Mouse (Mus musculus) thymus, adult 2 months (tissue): ENCODE data around the gene Cmah. TPM values are rescaled to one million over a fixed set of nuclear protein-coding genes. Genes with fewer than 3 reads are reported as not detected.
A peak's percentile ranks its signal among the peaks of the same experiment; 100 is the strongest.

ENCODE experiments used
- DNase-seq: peaks from one replicate; pipeline ENCODE4 v3.0.0; 2021
- H3K27ac ChIP-seq: fragments of 200-500 bp; 2 replicates; pipeline ENCODE4 v1.5.1; 2012; ENCODE audit warnings: low read length, control low read depth; ENCODE audit not compliant: control insufficient read depth, insufficient read depth
- H3K27me3 ChIP-seq: fragments of 200-500 bp; 2 replicates; pipeline ENCODE4 v1.6.1; 2012; ENCODE audit warnings: mild to moderate bottlenecking, low read length, moderate library complexity, mixed read lengths; ENCODE audit not compliant: control insufficient read depth, insufficient read depth
- H3K36me3 ChIP-seq: fragments of 200-500 bp; 2 replicates; pipeline ENCODE4 v1.6.1; 2012; ENCODE audit warnings: mild to moderate bottlenecking, low read length, moderate library complexity; ENCODE audit not compliant: control insufficient read depth, insufficient read depth
- H3K4me1 ChIP-seq: fragments of 200-500 bp; replicated peaks from 2 replicates; pipeline ENCODE4 v1.6.1; 2012; ENCODE audit warnings: low read length; ENCODE audit not compliant: control insufficient read depth, insufficient read depth
- H3K4me3 ChIP-seq: fragments of 200-500 bp; 2 replicates; pipeline ENCODE4 v1.5.1; 2012; ENCODE audit warnings: mild to moderate bottlenecking, low read length, control low read depth, moderate library complexity; ENCODE audit not compliant: control insufficient read depth, insufficient read depth
- CTCF ChIP-seq: fragments of 200-500 bp; IDR thresholded peaks from 2 replicates; pipeline ENCODE4 v1.5.1; 2012; ENCODE audit warnings: mild to moderate bottlenecking, control low read depth, low read length, moderate library complexity, borderline replicate concordance; ENCODE audit not compliant: control insufficient read depth, poor library complexity, insufficient read depth; ENCODE audit errors: extremely low read depth
- POLR2A ChIP-seq: fragments of 200-500 bp; IDR thresholded peaks from 2 replicates; pipeline ENCODE4 v1.6.1; 2012; ENCODE audit warnings: mild to moderate bottlenecking, low read length, control low read depth, moderate library complexity; ENCODE audit not compliant: control insufficient read depth, poor library complexity, insufficient read depth; ENCODE audit errors: extremely low read depth
- WGBS: fragments of 180-500 bp; shearing (Covaris S2); methylation state at CpG from one replicate; pipeline ENCODE4 v1.1.7; 2018; 5-methylcytosine and 5-hydroxymethylcytosine counted together
- polyA plus RNA-seq: library from polyadenylated mRNA; depleted of rRNA; stranded (reverse); fragments of >200 nt; gene quantifications from 2 replicates; pipeline ENCODE4 v1.2.3, GENCODE M21; 2012

Cmah gene
- polyA plus RNA-seq, 1 experiment = 14.7 TPM

GRCm38 (mm10) chr13:24305486-24305885 is 21.7 kb upstream of the Cmah start:
- no peak overlapping the region for H3K27ac ChIP-seq
- no peak for TF ChIP-seq CTCF
- no peak for TF ChIP-seq POLR2A
- no peaks in the 10 kb centered on the region for H3K27me3 ChIP-seq
- H3K36me3 ChIP-seq = no peaks in the 10 kb centered on the region
- DNase-seq = no peak
- 97% methylated on average over 4 of the region's 4 CpGs for WGBS
- no peaks in the 10 kb centered on the region for H3K4me1 ChIP-seq
- H3K4me3 ChIP-seq = no peak overlapping the region

GRCm38 (mm10) chr13:24306248-24306647 is 21.0 kb upstream of the Cmah start:
- H3K36me3 ChIP-seq = no peaks in the 10 kb centered on the region
- no peaks in the 10 kb centered on the region for H3K27me3 ChIP-seq
- no peak for TF ChIP-seq POLR2A
- TF ChIP-seq CTCF = no peak
- DNase-seq = peak; percentile 32
- H3K4me3 ChIP-seq = no peak overlapping the region
- WGBS = 60% methylated on average over 4 of the region's 4 CpGs
- no peak overlapping the region for H3K27ac ChIP-seq
- H3K4me1 ChIP-seq = no peaks in the 10 kb centered on the region

GRCm38 (mm10) chr13:24311011-24311940 is 15.9 kb upstream of the Cmah start:
- Histone ChIP-seq H3K27ac (no peak overlapping the region), H3K27me3 (no peaks in the 10 kb centered on the region), H3K4me3 (no peak overlapping the region), H3K4me1 (no peaks in the 10 kb centered on the region), H3K36me3 (no peaks in the 10 kb centered on the region)
- DNase-seq = no peak
- WGBS = 96% methylated on average over 8 of the region's 8 CpGs
- TF ChIP-seq POLR2A = no peak
- TF ChIP-seq CTCF = no peak

GRCm38 (mm10) chr13:24316563-24316962 is 10.6 kb upstream of the Cmah start:
- Histone ChIP-seq H3K27me3 (no peaks in the 10 kb centered on the region), H3K36me3 (no peaks in the 10 kb centered on the region), H3K4me1 (0 out of 2 replicates have a peak, but pooled peaks cover 3% of the 10 kb centered on the region), H3K27ac (no peak overlapping the region), H3K4me3 (no peak overlapping the region)
- 76% methylated on average over 3 of the region's 3 CpGs for whole genome bisulfite sequencing
- TF ChIP-seq POLR2A = no peak
- TF ChIP-seq CTCF = no peak
- no peak for DNase-seq

GRCm38 (mm10) chr13:24318618-24319017 is 8.6 kb upstream of the Cmah start:
- Histone ChIP-seq H3K27ac (no peak overlapping the region), H3K36me3 (no peaks in the 10 kb centered on the region), H3K4me1 (0 out of 2 replicates have a peak, but pooled peaks cover 3% of the 10 kb centered on the region), H3K27me3 (no peaks in the 10 kb centered on the region), H3K4me3 (no peak overlapping the region)
- TF ChIP-seq CTCF (no peak), POLR2A (no peak)
- WGBS = 1% methylated on average over 4 of the region's 4 CpGs
- DNase-seq = peak; percentile 40

GRCm38 (mm10) chr13:24321313-24321712 is 5.9 kb upstream of the Cmah start:
- Histone ChIP-seq H3K4me1 (0 out of 2 replicates have a peak, but pooled peaks cover 3% of the 10 kb centered on the region), H3K4me3 (no peak overlapping the region), H3K27me3 (no peaks in the 10 kb centered on the region), H3K36me3 (no peaks in the 10 kb centered on the region), H3K27ac (no peak overlapping the region)
- no peak for DNase-seq
- no peak for TF ChIP-seq POLR2A
- WGBS = 89% methylated on average over 6 of the region's 6 CpGs
